26 mouse cellular contexts compared by ENCODE assay signal in the genomic region with DNA sequence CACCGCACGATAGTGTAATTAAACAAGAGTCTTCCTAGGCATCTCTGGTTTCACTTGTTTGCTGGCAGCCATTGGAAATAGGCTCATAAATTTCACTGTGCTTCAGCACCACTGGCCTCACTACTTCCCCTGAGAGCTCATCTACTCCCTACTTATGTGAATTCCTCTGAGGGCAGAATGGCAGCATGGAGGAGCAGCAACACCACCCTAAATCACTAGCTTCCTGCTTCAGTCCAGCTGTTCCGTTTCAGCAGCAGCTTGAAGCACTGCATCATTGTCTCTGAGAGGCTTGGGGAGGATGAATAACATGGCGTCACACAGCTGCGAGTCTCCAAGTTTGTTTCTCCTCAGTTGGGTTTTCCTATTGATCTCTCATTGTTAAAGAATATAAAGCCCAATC.
A peak's percentile ranks its signal among the peaks of the same experiment; 100 is the strongest.
DNase-seq lines count a peak whose midpoint lies in the region; ATAC-seq and TF ChIP-seq lines count a peak whose summit lies in the region.
"Had no signal": no experiment of that assay in that cellular context is flagged by ENCODE, and none has a peak within 500 bp of the region (broad histone marks: within the 10 kb centered on the region; RNA-seq: fewer than 3 reads in every experiment).

No protein-coding gene starts in this region.

- 12% methylated on average over 5 of the region's 5 CpGs for WGBS in kidney, embryonic 16.5 days
- 66% methylated on average over 5 of the region's 5 CpGs for WGBS in lung, adult 2 months

- no peak overlapping the region for H3K27ac ChIP-seq in kidney, embryonic 16.5 days (ENCODE audit: low read length)
- H3K27ac ChIP-seq: hindbrain, embryonic 10.5 days; hindbrain, embryonic 15.5 days; liver, embryonic 14.5 days; lung, embryonic 15.5 days; midbrain, embryonic 12.5 days had no signal

- H3K4me1 ChIP-seq in kidney, embryonic 16.5 days (ENCODE audit: insufficient read depth, low read length) = no peaks in the 10 kb centered on the region
- H3K4me1 ChIP-seq in lung, adult 2 months (ENCODE audit: control insufficient read depth, insufficient read depth, low read length) = no peaks in the 10 kb centered on the region
- H3K4me1 ChIP-seq: hindbrain, embryonic 10.5 days; hindbrain, embryonic 15.5 days; lung, embryonic 15.5 days; midbrain, embryonic 12.5 days had no signal

- no peak overlapping the region for H3K4me3 ChIP-seq in kidney, embryonic 16.5 days (ENCODE audit: low read length)
- no peak overlapping the region for H3K4me3 ChIP-seq in lung, adult 2 months (replicated peaks; ENCODE audit: extremely low read depth, low read depth, low read length)
- H3K4me3 ChIP-seq: hindbrain, embryonic 10.5 days; hindbrain, embryonic 15.5 days; lung, embryonic 15.5 days; midbrain, embryonic 12.5 days; myocyte had no signal

- H3K27me3 ChIP-seq in kidney, embryonic 16.5 days (ENCODE audit: insufficient read depth, low read length) = no peaks in the 10 kb centered on the region
- H3K27me3 ChIP-seq: hindbrain, embryonic 15.5 days; lung, embryonic 15.5 days; midbrain, embryonic 12.5 days had no signal

- H3K9me3 ChIP-seq in kidney, embryonic 16.5 days (ENCODE audit: low read length) = no peaks in the 10 kb centered on the region
- H3K9me3 ChIP-seq: G1E; hindbrain, embryonic 10.5 days; hindbrain, embryonic 15.5 days; lung, embryonic 15.5 days; midbrain, embryonic 12.5 days had no signal

- no peaks in the 10 kb centered on the region for H3K36me3 ChIP-seq in kidney, embryonic 16.5 days (ENCODE audit: insufficient read depth, low read length)
- H3K36me3 ChIP-seq: G1E; hindbrain, embryonic 10.5 days; hindbrain, embryonic 15.5 days; lung, embryonic 15.5 days; midbrain, embryonic 12.5 days had no signal

- no peak for TF ChIP-seq CTCF in lung, adult 2 months (IDR thresholded peaks at IDR 0.05; ENCODE audit: insufficient read depth, low read length)

- peak; percentile 90 for ATAC-seq in kidney, embryonic 16.5 days (ENCODE audit: low FRiP score, low TSS enrichment)
- ATAC-seq: forebrain, embryonic 14.5 days had no signal

- DNase-seq in embryo, embryonic 10 days (ENCODE audit: low spot score) = peak; percentile 4
- no peak for DNase-seq in embryo, embryonic 11 days
- DNase-seq in kidney, postnatal 14 days = no peak
- peak; percentile 3 for DNase-seq in lung, postnatal 10 days
- DNase-seq in lung, adult 2 months = no peak
- no peak for DNase-seq in adrenal gland, postnatal 14 days
- DNase-seq: adrenal gland, postnatal 10 days; cerebellum, adult 11 months; cerebellum, adult 9-10 months; cerebellum, postnatal 36 days; gastrocnemius, postnatal 14 days; heart, postnatal 14 days; kidney, adult 18-20 months; liver; right cerebral cortex, adult 18-20 months; spleen, adult 18-20 months; thymus, postnatal 14 days had no signal

- TF ChIP-seq POLR2A in lung, adult 2 months (IDR thresholded peaks at IDR 0.05; ENCODE audit: borderline replicate concordance, extremely low read depth, low read depth, low read length) = no peak

- no peak overlapping the region for H3K4me2 ChIP-seq in kidney, embryonic 16.5 days (replicated peaks; ENCODE audit: low read depth, low read length)
- H3K4me2 ChIP-seq: hindbrain, embryonic 15.5 days; lung, embryonic 15.5 days; midbrain, embryonic 12.5 days had no signal

- H3K9ac ChIP-seq in kidney, embryonic 16.5 days (replicated peaks; ENCODE audit: low read length) = no peak overlapping the region
- H3K9ac ChIP-seq: hindbrain, embryonic 15.5 days; liver, embryonic 14.5 days; lung, embryonic 15.5 days; midbrain, embryonic 12.5 days had no signal

Comparison
In these comparisons a context has a peak if more than half of its experiments do, and no peak if none do; other contexts are left out.
1. DNase-seq: peak in embryo, embryonic 10 days (single experiment) and lung, postnatal 10 days (single experiment); none in embryo, embryonic 11 days (single experiment), kidney, postnatal 14 days (single experiment), lung, adult 2 months (single experiment) and adrenal gland, postnatal 14 days (single experiment).